Mouse (Mus musculus): Measurements from ENCODE around the gene Crk. TPM values are rescaled to one million over a fixed set of nuclear protein-coding genes. Genes with fewer than 3 reads are reported as not detected.
"Not testable (repeated sequence)": the region's sequence is repeated elsewhere in the genome, so short reads cannot be mapped to it uniquely, and the experiment has no call there.

Gene Crk
- polyA plus RNA-seq, 1 experiment from 2014 or later: 134 TPM

GRCm38 (mm10) chr11:75716661-75717325, 37.7 kb downstream of the Crk start:
- no peak overlapping the region for H3K4me3 ChIP-seq (ENCODE audit: low read depth, low read length)

GRCm38 (mm10) chr11:75722339-75722738, 43.3 kb downstream of the Crk start:
- Histone ChIP-seq H3K27ac (ENCODE audit: low read depth, low read length) (no peak overlapping the region), H3K4me1 (ENCODE audit: control insufficient read depth, insufficient read depth, low read length) (no peaks in the 10 kb centered on the region), H3K4me2 (ENCODE audit: low read depth) (no peak overlapping the region), H3K27me3 (ENCODE audit: control insufficient read depth, insufficient read depth, low read length) (no peaks in the 10 kb centered on the region), H3K9me3 (ENCODE audit: control insufficient read depth, low read length) (no peaks in the 10 kb centered on the region), H3K4me3 (ENCODE audit: low read depth, low read length) (no peak overlapping the region), H3K9ac (ENCODE audit: low read length) (no peak overlapping the region), H3K36me3 (ENCODE audit: control insufficient read depth, insufficient read depth, low read length) (no peaks in the 10 kb centered on the region)
- ATAC-seq (ENCODE audit: insufficient read depth, low FRiP score, low TSS enrichment) (no peak), DNase-seq (ENCODE audit: low spot score) (no peak)
- WGBS: 58% methylated on average over 4 of the region's 4 CpGs

More at GRCm38 (mm10) chr11:75716661-75717325, 37.7 kb downstream of the Crk start:
- no peak for ATAC-seq (ENCODE audit: insufficient read depth, low FRiP score, low TSS enrichment)
- Histone ChIP-seq H3K27ac (ENCODE audit: low read depth, low read length) (no peak overlapping the region), H3K36me3 (ENCODE audit: control insufficient read depth, insufficient read depth, low read length) (no peaks in the 10 kb centered on the region), H3K9me3 (ENCODE audit: control insufficient read depth, low read length) (no peaks in the 10 kb centered on the region), H3K27me3 (ENCODE audit: control insufficient read depth, insufficient read depth, low read length) (no peaks in the 10 kb centered on the region), H3K9ac (ENCODE audit: low read length) (no peak overlapping the region), H3K4me2 (ENCODE audit: low read depth) (no peak overlapping the region), H3K4me1 (ENCODE audit: control insufficient read depth, insufficient read depth, low read length) (no peaks in the 10 kb centered on the region)
- no peak for DNase-seq (ENCODE audit: low spot score)
- WGBS: 89% methylated on average over 7 of the region's 8 CpGs

DNA sequence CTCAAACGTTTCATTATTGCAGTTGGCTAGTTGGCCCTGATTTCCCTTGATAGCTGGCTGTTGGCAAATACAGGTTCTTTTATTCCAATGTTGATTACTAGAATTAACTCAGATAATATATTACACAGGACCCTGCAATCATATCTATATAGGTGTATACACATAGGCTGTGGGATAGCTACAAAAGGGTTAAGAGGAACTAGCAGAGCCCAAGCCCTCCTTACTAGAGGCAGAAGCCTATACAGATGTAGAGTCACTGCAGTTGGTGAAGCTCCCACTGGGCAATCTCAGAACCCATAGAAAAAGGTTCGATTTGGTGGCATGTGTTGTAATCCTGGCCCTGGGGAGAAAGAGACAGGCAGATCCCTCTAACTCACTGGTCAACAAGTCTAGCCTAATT, 48.1 kb downstream of the Crk start:
- no peaks in the 10 kb centered on the region for H3K27me3 ChIP-seq (ENCODE audit: control insufficient read depth, insufficient read depth, low read length)
- no peak overlapping the region for H3K4me2 ChIP-seq (ENCODE audit: low read depth)
- ATAC-seq (ENCODE audit: insufficient read depth, low FRiP score, low TSS enrichment) (no peak), DNase-seq (ENCODE audit: low spot score) (no peak)
- no peak overlapping the region for H3K9ac ChIP-seq (ENCODE audit: low read length)
- no peaks in the 10 kb centered on the region for H3K36me3 ChIP-seq (ENCODE audit: control insufficient read depth, insufficient read depth, low read length)
- no peak overlapping the region for H3K27ac ChIP-seq (ENCODE audit: low read depth, low read length)
- WGBS: 69% methylated on average over 2 of the region's 2 CpGs
- H3K9me3 ChIP-seq (ENCODE audit: control insufficient read depth, low read length): no peaks in the 10 kb centered on the region
- peaks cover 4% of the 10 kb centered on the region; the same call in 1 of the 2 replicates for H3K4me1 ChIP-seq (ENCODE audit: control insufficient read depth, insufficient read depth, low read length)
- H3K4me3 ChIP-seq (ENCODE audit: low read depth, low read length): no peak overlapping the region

DNA sequence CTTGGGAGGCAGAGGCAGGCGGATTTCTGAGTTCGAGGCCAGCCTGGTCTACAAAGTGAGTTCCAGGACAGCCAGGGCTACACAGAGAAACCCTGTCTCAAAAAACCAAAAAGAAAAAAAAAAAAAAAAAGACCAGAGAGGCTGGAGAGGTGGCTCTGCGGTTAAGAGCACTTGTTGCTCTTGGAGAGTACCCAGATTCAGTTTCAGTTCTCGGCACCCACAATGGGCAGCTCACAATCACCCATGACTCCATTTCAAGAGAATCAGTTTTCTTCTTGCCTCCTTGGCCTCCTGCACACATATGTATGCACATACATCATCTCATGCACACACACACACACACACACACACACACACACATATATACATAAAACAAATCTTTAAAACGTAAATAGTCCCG, 48.6 kb downstream of the Crk start:
- DNase-seq (ENCODE audit: low spot score); H3K9me3 ChIP-seq (ENCODE audit: control insufficient read depth, low read length); H3K27me3 ChIP-seq (ENCODE audit: control insufficient read depth, insufficient read depth, low read length); H3K36me3 ChIP-seq (ENCODE audit: control insufficient read depth, insufficient read depth, low read length); H3K27ac ChIP-seq (ENCODE audit: low read depth, low read length); H3K4me3 ChIP-seq (ENCODE audit: low read depth, low read length); ATAC-seq (ENCODE audit: insufficient read depth, low FRiP score, low TSS enrichment); H3K4me1 ChIP-seq (ENCODE audit: control insufficient read depth, insufficient read depth, low read length); H3K9ac ChIP-seq (ENCODE audit: low read length); H3K4me2 ChIP-seq (ENCODE audit: low read depth): not testable (repeated sequence)
- WGBS: 92% methylated on average over 6 of the region's 6 CpGs

DNA sequence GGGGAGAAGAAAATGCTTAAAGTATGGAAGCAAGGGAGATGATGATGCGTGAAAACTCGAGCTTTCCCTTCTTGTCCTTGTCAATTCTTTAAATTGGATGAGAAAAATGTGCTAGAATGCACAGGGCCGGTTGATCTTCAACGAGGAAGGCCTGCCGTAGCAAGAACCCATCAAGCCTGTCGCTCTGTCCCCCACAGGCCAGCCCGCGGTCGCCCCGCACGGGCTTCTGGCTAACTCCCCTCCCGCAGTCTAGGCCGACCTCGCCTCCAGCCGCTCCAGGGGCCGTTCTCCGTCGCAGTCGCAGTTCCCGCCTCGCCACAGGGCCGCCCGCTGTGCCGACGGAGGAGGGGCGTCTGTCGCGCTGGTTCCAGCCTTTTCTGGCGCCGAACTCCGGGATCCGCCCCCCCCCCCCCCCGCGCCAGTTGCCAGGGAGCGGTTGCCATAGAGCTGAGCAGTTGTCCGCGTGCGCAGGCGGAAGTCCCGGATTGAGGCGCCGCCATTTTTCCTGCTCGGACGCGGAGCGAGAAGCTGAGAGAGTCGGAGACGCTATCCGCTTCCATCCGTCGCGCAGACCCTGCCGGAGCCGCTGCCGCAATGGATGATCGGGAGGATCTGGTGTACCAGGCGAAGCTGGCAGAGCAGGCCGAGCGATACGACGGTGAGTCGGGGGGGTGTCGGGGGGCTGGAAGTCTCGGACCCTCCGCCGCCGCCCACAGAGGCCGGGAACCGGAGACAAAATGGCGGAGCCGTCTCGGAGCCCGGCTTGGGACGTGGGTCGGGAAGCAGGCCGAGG, 53.6 kb downstream of the Crk start, which contains the start of gene Ywhae:
Gene Ywhae (plus strand): TSS at position 436 of the 793 bp plus-strand sequence.
- Histone ChIP-seq H3K4me2 (ENCODE audit: low read depth) (peak within 1 kb of the TSS; percentile 92), H3K4me3 (ENCODE audit: low read depth, low read length) (peak within 1 kb of the TSS; percentile 77), H3K4me1 (ENCODE audit: control insufficient read depth, insufficient read depth, low read length) (peaks cover 23% of the 10 kb centered on the region), H3K9me3 (ENCODE audit: control insufficient read depth, low read length) (no peaks in the 10 kb centered on the region), H3K9ac (ENCODE audit: low read length) (peak within 1 kb of the TSS; percentile 98), H3K27ac (ENCODE audit: low read depth, low read length) (peak within 1 kb of the TSS; percentile 96), H3K27me3 (ENCODE audit: control insufficient read depth, insufficient read depth, low read length) (no peaks in the 10 kb centered on the region), H3K36me3 (ENCODE audit: control insufficient read depth, insufficient read depth, low read length) (no peaks in the 10 kb centered on the region)
- ATAC-seq (ENCODE audit: insufficient read depth, low FRiP score, low TSS enrichment): peak; percentile 90
- 0% methylated on average over 74 of the region's 76 CpGs for WGBS
- peak; percentile 96 for DNase-seq (ENCODE audit: low spot score)

DNA sequence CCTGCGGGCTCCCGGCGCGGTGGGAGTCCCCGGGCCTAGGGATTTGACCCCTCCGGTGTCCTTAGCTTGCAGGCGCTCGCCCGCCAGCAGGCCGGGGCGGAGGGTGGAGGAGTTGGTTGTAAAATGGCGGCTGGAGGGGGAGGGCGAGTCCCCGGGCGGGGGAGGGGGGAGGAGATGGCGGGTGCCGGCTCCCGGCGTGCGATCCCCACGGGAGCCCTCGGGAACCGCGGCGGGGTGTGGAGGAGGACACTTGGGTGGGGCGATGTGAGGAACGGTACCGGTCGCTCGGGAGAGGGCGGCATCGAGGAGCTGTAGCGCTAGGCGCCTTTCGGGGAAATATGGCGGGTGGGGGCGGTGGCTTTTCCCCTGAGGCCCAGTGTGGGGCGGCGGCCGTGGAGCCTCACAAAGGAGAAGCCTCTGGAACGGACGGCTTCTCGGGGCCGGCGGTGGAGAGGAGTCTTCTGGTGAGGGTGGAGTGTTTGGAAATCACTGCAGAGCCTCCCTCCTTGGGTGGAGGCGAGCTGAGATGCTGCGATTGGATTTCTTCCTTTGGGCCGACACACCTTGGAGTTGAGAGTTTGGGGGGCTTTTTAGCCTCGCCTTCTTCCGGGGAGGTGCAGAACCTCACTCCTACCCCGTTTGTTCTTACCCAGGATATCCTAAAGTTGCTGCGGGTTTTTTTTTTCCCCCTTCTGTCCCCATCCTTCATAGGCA, 54.3 kb downstream of the Crk start:
- Histone ChIP-seq H3K36me3 (ENCODE audit: control insufficient read depth, insufficient read depth, low read length) (no peaks in the 10 kb centered on the region), H3K4me1 (ENCODE audit: control insufficient read depth, insufficient read depth, low read length) (peaks cover 23% of the 10 kb centered on the region), H3K4me3 (ENCODE audit: low read depth, low read length) (peak overlapping the region; percentile 77), H3K4me2 (ENCODE audit: low read depth) (peak overlapping the region; percentile 92), H3K9ac (ENCODE audit: low read length) (peak overlapping the region; percentile 98), H3K27ac (ENCODE audit: low read depth, low read length) (peak overlapping the region; percentile 96), H3K9me3 (ENCODE audit: control insufficient read depth, low read length) (no peaks in the 10 kb centered on the region), H3K27me3 (ENCODE audit: control insufficient read depth, insufficient read depth, low read length) (no peaks in the 10 kb centered on the region)
- ATAC-seq (ENCODE audit: insufficient read depth, low FRiP score, low TSS enrichment) (peak; percentile 74; the same call in 1 of the 2 replicates), DNase-seq (ENCODE audit: low spot score) (no peak)
- WGBS: 0% methylated on average over 39 of the region's 52 CpGs

GRCm38 (mm10) chr11:75735462-75736252, 56.6 kb downstream of the Crk start:
- Histone ChIP-seq H3K36me3 (ENCODE audit: control insufficient read depth, insufficient read depth, low read length) (0 out of 2 replicates have a peak, but pooled peaks cover 3% of the 10 kb centered on the region), H3K4me3 (ENCODE audit: low read depth, low read length) (peak overlapping the region; percentile 77; the same call in 1 of the 2 replicates), H3K4me1 (ENCODE audit: control insufficient read depth, insufficient read depth, low read length) (peaks cover 23% of the 10 kb centered on the region), H3K9ac (ENCODE audit: low read length) (no peak overlapping the region), H3K9me3 (ENCODE audit: control insufficient read depth, low read length) (no peaks in the 10 kb centered on the region), H3K4me2 (ENCODE audit: low read depth) (peak overlapping the region; percentile 92), H3K27me3 (ENCODE audit: control insufficient read depth, insufficient read depth, low read length) (no peaks in the 10 kb centered on the region), H3K27ac (ENCODE audit: low read depth, low read length) (no peak overlapping the region)
- ATAC-seq (ENCODE audit: insufficient read depth, low FRiP score, low TSS enrichment) (no peak), DNase-seq (ENCODE audit: low spot score) (no peak)
- WGBS: 87% methylated on average over 5 of the region's 5 CpGs

GRCm38 (mm10) chr11:75736978-75737377, 57.9 kb downstream of the Crk start:
- 83% methylated on average over 3 of the region's 3 CpGs for WGBS
- no peak for ATAC-seq (ENCODE audit: insufficient read depth, low FRiP score, low TSS enrichment)
- Histone ChIP-seq H3K9ac (ENCODE audit: low read length) (no peak overlapping the region), H3K36me3 (ENCODE audit: control insufficient read depth, insufficient read depth, low read length) (0 out of 2 replicates have a peak, but pooled peaks cover 3% of the 10 kb centered on the region), H3K27me3 (ENCODE audit: control insufficient read depth, insufficient read depth, low read length) (no peaks in the 10 kb centered on the region), H3K27ac (ENCODE audit: low read depth, low read length) (no peak overlapping the region), H3K9me3 (ENCODE audit: control insufficient read depth, low read length) (no peaks in the 10 kb centered on the region), H3K4me3 (ENCODE audit: low read depth, low read length) (no peak overlapping the region), H3K4me2 (ENCODE audit: low read depth) (no peak overlapping the region), H3K4me1 (ENCODE audit: control insufficient read depth, insufficient read depth, low read length) (peaks cover 21% of the 10 kb centered on the region)
- no peak for DNase-seq (ENCODE audit: low spot score)
